Mouse (Mus musculus): ENCODE measurements around the gene Apbb2. TPM values are rescaled to one million over a fixed set of nuclear protein-coding genes. Genes with fewer than 3 reads are reported as not detected.

The Apbb2 gene
- polyA plus RNA-seq, 1 experiment, result 36.1 TPM

GRCm38 (mm10) chr5:66545573-66546141, 72.9 kb downstream of the Apbb2 start:
- H3K27ac ChIP-seq (ENCODE audit: insufficient read depth, low read length), result peak overlapping the region; percentile 37; the same call in 1 of the 2 replicates
- 28% methylated on average over 10 of the region's 10 CpGs for WGBS
- peak; percentile 38 to 40 for DNase-seq

DNA sequence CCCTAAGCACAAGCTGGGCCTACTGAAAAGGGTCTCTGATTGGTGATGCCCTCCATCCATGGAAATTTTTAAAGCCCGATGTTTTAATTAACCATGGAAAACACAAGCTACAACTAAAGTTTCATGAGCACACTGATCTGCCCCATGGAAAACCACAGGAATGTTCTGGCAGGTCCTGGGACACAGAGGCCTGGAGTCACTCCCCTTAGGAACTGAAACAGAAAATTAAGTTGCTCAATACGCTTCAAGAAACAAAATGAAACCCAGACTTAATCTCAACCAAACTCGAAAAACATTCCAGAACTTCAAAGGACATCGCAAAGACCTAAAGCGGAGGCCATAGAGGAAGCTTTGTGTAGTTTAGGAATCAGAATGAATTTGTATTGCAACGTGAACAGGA, 74.8 kb downstream of the Apbb2 start:
- WGBS, result 85% methylated on average over 6 of the region's 6 CpGs

More at GRCm38 (mm10) chr5:66545573-66546141, 72.9 kb downstream of the Apbb2 start:
- Histone ChIP-seq H3K27me3 (ENCODE audit: control insufficient read depth, insufficient read depth, low read length) (no peaks in the 10 kb centered on the region), H3K4me3 (replicated peaks; ENCODE audit: insufficient read depth, low read depth, low read length) (no peak overlapping the region), H3K4me1 (ENCODE audit: control insufficient read depth, insufficient read depth, low read length) (peaks cover 19% of the 10 kb centered on the region)
- TF ChIP-seq POLR2A (IDR thresholded peaks at IDR 0.05; ENCODE audit: borderline replicate concordance, insufficient read depth, low read length), result no peak
- TF ChIP-seq CTCF (IDR thresholded peaks at IDR 0.05; ENCODE audit: borderline replicate concordance, insufficient read depth, low read depth, low read length), result no peak

GRCm38 (mm10) chr5:66543344-66543743, 75.2 kb downstream of the Apbb2 start:
- peaks cover 19% of the 10 kb centered on the region for H3K4me1 ChIP-seq (ENCODE audit: control insufficient read depth, insufficient read depth, low read length)
- WGBS, result 83% methylated on average over 6 of the region's 6 CpGs
- no peak overlapping the region for H3K27ac ChIP-seq (ENCODE audit: insufficient read depth, low read length)

More for the DNA sequence above, 74.8 kb downstream of the Apbb2 start:
- Histone ChIP-seq H3K27ac (ENCODE audit: insufficient read depth, low read length) (no peak overlapping the region), H3K27me3 (ENCODE audit: control insufficient read depth, insufficient read depth, low read length) (no peaks in the 10 kb centered on the region), H3K4me1 (ENCODE audit: control insufficient read depth, insufficient read depth, low read length) (peaks cover 19% of the 10 kb centered on the region), H3K4me3 (replicated peaks; ENCODE audit: insufficient read depth, low read depth, low read length) (no peak overlapping the region)
- DNase-seq, result no peak
- no peak for TF ChIP-seq CTCF (IDR thresholded peaks at IDR 0.05; ENCODE audit: borderline replicate concordance, insufficient read depth, low read depth, low read length)
- TF ChIP-seq POLR2A (IDR thresholded peaks at IDR 0.05; ENCODE audit: borderline replicate concordance, insufficient read depth, low read length), result no peak

GRCm38 (mm10) chr5:66542521-66542920, 76.1 kb downstream of the Apbb2 start:
- H3K27ac ChIP-seq (ENCODE audit: insufficient read depth, low read length), result no peak overlapping the region
- DNase-seq, result no peak
- 86% methylated on average over 4 of the region's 4 CpGs for WGBS
- TF ChIP-seq CTCF (IDR thresholded peaks at IDR 0.05; ENCODE audit: borderline replicate concordance, insufficient read depth, low read depth, low read length) (no peak), POLR2A (IDR thresholded peaks at IDR 0.05; ENCODE audit: borderline replicate concordance, insufficient read depth, low read length) (no peak)
- peaks cover 18% of the 10 kb centered on the region for H3K4me1 ChIP-seq (ENCODE audit: control insufficient read depth, insufficient read depth, low read length)
- no peak overlapping the region for H3K4me3 ChIP-seq (replicated peaks; ENCODE audit: insufficient read depth, low read depth, low read length)
- no peaks in the 10 kb centered on the region for H3K27me3 ChIP-seq (ENCODE audit: control insufficient read depth, insufficient read depth, low read length)

More at GRCm38 (mm10) chr5:66543344-66543743, 75.2 kb downstream of the Apbb2 start:
- no peak overlapping the region for H3K4me3 ChIP-seq (replicated peaks; ENCODE audit: insufficient read depth, low read depth, low read length)
- TF ChIP-seq CTCF (IDR thresholded peaks at IDR 0.05; ENCODE audit: borderline replicate concordance, insufficient read depth, low read depth, low read length) (no peak), POLR2A (IDR thresholded peaks at IDR 0.05; ENCODE audit: borderline replicate concordance, insufficient read depth, low read length) (no peak)
- DNase-seq, result no peak
- H3K27me3 ChIP-seq (ENCODE audit: control insufficient read depth, insufficient read depth, low read length), result no peaks in the 10 kb centered on the region

DNA sequence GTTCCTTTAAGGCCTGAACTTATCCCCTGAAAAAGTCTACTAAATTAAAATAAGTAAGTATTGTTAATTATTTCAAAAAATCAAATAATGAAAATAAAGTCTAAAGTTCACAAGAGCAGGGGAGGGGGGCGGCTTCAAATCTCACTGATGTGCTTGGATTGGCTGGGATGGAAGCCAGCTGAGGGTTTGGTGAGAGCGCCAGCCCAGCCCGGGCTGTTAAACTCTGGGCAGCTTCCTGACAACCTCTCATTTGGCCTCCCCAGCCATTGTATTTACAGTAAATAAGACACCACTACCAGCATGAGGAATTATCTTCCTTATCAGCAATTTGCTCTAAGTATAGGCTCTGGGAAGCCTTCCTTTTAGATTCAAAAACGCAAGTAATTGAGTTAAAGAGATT, 77.2 kb downstream of the Apbb2 start:
- DNase-seq, result no peak
- peaks cover 8% of the 10 kb centered on the region for H3K4me1 ChIP-seq (ENCODE audit: control insufficient read depth, insufficient read depth, low read length)
- 68% methylated on average over 4 of the region's 4 CpGs for WGBS
- no peak overlapping the region for H3K4me3 ChIP-seq (replicated peaks; ENCODE audit: insufficient read depth, low read depth, low read length)
- no peaks in the 10 kb centered on the region for H3K27me3 ChIP-seq (ENCODE audit: control insufficient read depth, insufficient read depth, low read length)
- TF ChIP-seq POLR2A (IDR thresholded peaks at IDR 0.05; ENCODE audit: borderline replicate concordance, insufficient read depth, low read length) (no peak), CTCF (IDR thresholded peaks at IDR 0.05; ENCODE audit: borderline replicate concordance, insufficient read depth, low read depth, low read length) (no peak)
- no peak overlapping the region for H3K27ac ChIP-seq (ENCODE audit: insufficient read depth, low read length)

DNA sequence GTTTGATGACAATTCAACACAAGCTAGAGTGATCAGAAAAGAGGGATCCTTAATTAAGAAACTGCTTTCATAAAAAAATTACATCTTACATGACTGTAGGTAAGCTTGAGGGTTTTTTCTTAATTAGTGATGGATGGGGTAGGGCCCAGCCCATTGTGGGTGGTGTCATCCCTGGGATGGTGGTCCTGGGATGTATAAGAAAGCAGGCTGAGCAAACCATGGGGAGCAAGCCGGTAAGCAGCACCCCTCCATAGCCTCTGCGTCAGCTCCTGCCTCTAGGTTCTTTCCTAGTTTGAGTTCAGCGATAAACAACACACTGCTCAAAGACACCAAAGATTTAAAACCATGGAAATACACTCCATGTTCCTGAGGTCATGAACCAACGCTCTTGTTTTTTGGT, 78.3 kb downstream of the Apbb2 start:
- no peak overlapping the region for H3K27ac ChIP-seq (ENCODE audit: insufficient read depth, low read length)
- WGBS, result 98% methylated on average over 4 of the region's 4 CpGs
- H3K27me3 ChIP-seq (ENCODE audit: control insufficient read depth, insufficient read depth, low read length), result no peaks in the 10 kb centered on the region
- no peak for DNase-seq
- no peak overlapping the region for H3K4me3 ChIP-seq (replicated peaks; ENCODE audit: insufficient read depth, low read depth, low read length)
- peaks cover 2% of the 10 kb centered on the region; the same call in 1 of the 2 replicates for H3K4me1 ChIP-seq (ENCODE audit: control insufficient read depth, insufficient read depth, low read length)
- TF ChIP-seq POLR2A (IDR thresholded peaks at IDR 0.05; ENCODE audit: borderline replicate concordance, insufficient read depth, low read length), result no peak

- Histone ChIP-seq H3K27me3 (ENCODE audit: control insufficient read depth, insufficient read depth, low read length) (no peaks in the 10 kb centered on the region), H3K4me3 (replicated peaks; ENCODE audit: insufficient read depth, low read depth, low read length) (no peak overlapping the region), H3K27ac (ENCODE audit: insufficient read depth, low read length) (no peak overlapping the region), H3K4me1 (ENCODE audit: control insufficient read depth, insufficient read depth, low read length) (peaks cover 4% of the 10 kb centered on the region; the same call in 1 of the 2 replicates)
- 93% methylated on average over 7 of the region's 7 CpGs for WGBS
- DNase-seq, result no peak
- no peak for TF ChIP-seq CTCF (IDR thresholded peaks at IDR 0.05; ENCODE audit: borderline replicate concordance, insufficient read depth, low read depth, low read length)
- TF ChIP-seq POLR2A (IDR thresholded peaks at IDR 0.05; ENCODE audit: borderline replicate concordance, insufficient read depth, low read length), result no peak
These were observed 80.8 kb downstream of the Apbb2 start for GRCm38 (mm10) chr5:66537811-66538210.

- Histone ChIP-seq H3K4me1 (ENCODE audit: control insufficient read depth, insufficient read depth, low read length) (peaks cover 4% of the 10 kb centered on the region; the same call in 1 of the 2 replicates), H3K27ac (ENCODE audit: insufficient read depth, low read length) (no peak overlapping the region), H3K27me3 (ENCODE audit: control insufficient read depth, insufficient read depth, low read length) (no peaks in the 10 kb centered on the region), H3K4me3 (replicated peaks; ENCODE audit: insufficient read depth, low read depth, low read length) (no peak overlapping the region)
- no peak for TF ChIP-seq POLR2A (IDR thresholded peaks at IDR 0.05; ENCODE audit: borderline replicate concordance, insufficient read depth, low read length)
- no peak for TF ChIP-seq CTCF (IDR thresholded peaks at IDR 0.05; ENCODE audit: borderline replicate concordance, insufficient read depth, low read depth, low read length)
- no peak for DNase-seq
- WGBS, result 55% methylated on average over 8 of the region's 8 CpGs
These were observed 81.8 kb downstream of the Apbb2 start for GRCm38 (mm10) chr5:66536696-66537358.
